Mouse (Mus musculus): Measurements from ENCODE around the gene Tspyl4. TPM values are rescaled to one million over a fixed set of nuclear protein-coding genes. Genes with fewer than 3 reads are reported as not detected.

Tspyl4 gene
- polyA plus RNA-seq, 1 experiment from 2014 or later: 11.9 TPM

DNA sequence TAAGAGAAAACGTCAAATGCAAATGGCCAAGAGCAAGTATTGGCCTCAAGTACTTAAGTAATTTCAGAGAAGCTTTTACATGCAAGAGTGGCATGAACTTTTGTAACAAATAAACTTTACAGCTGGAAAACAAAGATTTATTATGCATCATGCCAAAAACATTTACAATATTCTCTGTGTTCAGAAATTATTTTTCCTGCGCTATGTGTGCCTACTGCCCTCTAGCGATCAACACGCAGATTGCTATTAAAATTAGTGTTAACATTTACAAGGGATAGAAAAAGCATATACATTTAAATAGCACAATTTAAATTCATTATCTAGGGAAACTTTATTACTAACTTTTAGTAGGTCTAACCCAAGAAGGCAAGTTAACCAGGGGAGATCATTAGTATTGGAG, 29.5 kb downstream of the Tspyl4 start:
- no peaks in the 10 kb centered on the region for H3K27me3 ChIP-seq (ENCODE audit: control insufficient read depth, insufficient read depth, low read length)
- no peak overlapping the region for H3K27ac ChIP-seq (replicated peaks in 1 of 2; ENCODE audit: control insufficient read depth in 1 of 2, insufficient read depth in 1 of 2, low read depth in 2 of 2, low read length in 2 of 2)
- no peak overlapping the region for H3K4me3 ChIP-seq (ENCODE audit: control insufficient read depth in 1 of 2, insufficient read depth in 1 of 2, low read depth in 1 of 2, low read length in 2 of 2)
- H3K4me2 ChIP-seq (ENCODE audit: low read length): no peak overlapping the region
- H3K4me1 ChIP-seq (ENCODE audit: control insufficient read depth in 2 of 2, insufficient read depth in 2 of 2, low read length in 2 of 2): no peaks in the 10 kb centered on the region
- no peaks in the 10 kb centered on the region for H3K9me3 ChIP-seq (ENCODE audit: control insufficient read depth, low read length)
- peaks cover 6% of the 10 kb centered on the region; the same call in 1 of the 2 replicates for H3K36me3 ChIP-seq (ENCODE audit: control insufficient read depth, insufficient read depth, low read length)
- WGBS: 27% methylated on average over 4 of the region's 4 CpGs
- H3K9ac ChIP-seq (ENCODE audit: low read length): no peak overlapping the region
- ATAC-seq (ENCODE audit: insufficient number of reproducible peaks, insufficient read depth, low FRiP score, low read depth): no peak

DNA sequence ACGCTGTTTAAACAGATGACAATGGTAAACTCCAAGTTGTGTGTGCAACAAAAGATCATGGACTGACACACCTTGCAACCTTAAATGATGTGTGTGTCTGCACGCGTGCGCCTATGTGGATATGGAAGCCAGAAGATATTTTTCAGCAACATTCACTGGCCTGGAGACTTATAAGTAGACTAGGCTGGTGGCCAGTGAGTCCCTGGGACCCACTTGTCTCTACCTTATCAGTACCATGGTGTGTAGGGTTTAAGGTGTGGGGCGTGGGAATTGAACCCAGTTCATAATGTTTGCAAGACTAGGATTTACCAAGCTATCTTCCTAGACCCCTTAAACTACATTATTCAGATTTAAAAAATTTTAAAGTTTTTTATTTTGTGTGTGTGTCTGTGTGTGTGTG, 29.9 kb downstream of the Tspyl4 start:
- peaks cover 4% of the 10 kb centered on the region; the same call in 1 of the 2 replicates for H3K36me3 ChIP-seq (ENCODE audit: control insufficient read depth, insufficient read depth, low read length)
- H3K4me3 ChIP-seq (ENCODE audit: control insufficient read depth in 1 of 2, insufficient read depth in 1 of 2, low read depth in 1 of 2, low read length in 2 of 2): no peak overlapping the region
- no peaks in the 10 kb centered on the region for H3K27me3 ChIP-seq (ENCODE audit: control insufficient read depth, insufficient read depth, low read length)
- no peaks in the 10 kb centered on the region for H3K4me1 ChIP-seq (ENCODE audit: control insufficient read depth in 2 of 2, insufficient read depth in 2 of 2, low read length in 2 of 2)
- ATAC-seq (ENCODE audit: insufficient number of reproducible peaks, insufficient read depth, low FRiP score, low read depth): no peak
- whole genome bisulfite sequencing: 51% methylated on average over 5 of the region's 5 CpGs
- no peak overlapping the region for H3K4me2 ChIP-seq (ENCODE audit: low read length)
- H3K9ac ChIP-seq (ENCODE audit: low read length): no peak overlapping the region
- no peaks in the 10 kb centered on the region for H3K9me3 ChIP-seq (ENCODE audit: control insufficient read depth, low read length)
- H3K27ac ChIP-seq (replicated peaks in 1 of 2; ENCODE audit: control insufficient read depth in 1 of 2, insufficient read depth in 1 of 2, low read depth in 2 of 2, low read length in 2 of 2): no peak overlapping the region

DNA sequence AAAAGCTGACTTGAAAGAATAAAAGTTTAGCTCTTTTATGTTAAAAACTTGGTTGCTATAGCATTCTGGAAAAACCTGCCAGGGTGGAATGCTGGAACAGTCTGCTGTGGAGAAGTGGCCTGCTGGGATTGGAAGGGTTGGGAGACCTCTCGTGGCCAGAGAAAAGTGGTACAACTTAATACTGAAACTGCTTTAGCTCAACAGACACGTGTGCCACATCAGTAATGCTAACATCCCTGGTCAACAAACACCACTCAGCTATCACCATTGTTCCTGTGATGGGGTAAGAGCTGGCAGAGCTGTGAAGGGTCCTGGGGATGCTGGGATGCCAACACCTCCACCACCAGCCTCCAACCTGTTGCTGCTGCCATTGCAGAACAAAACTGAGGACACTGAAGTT, 31.1 kb downstream of the Tspyl4 start:
- Histone ChIP-seq H3K36me3 (ENCODE audit: control insufficient read depth, insufficient read depth, low read length) (no peaks in the 10 kb centered on the region), H3K9me3 (ENCODE audit: control insufficient read depth, low read length) (no peaks in the 10 kb centered on the region), H3K4me3 (ENCODE audit: control insufficient read depth in 1 of 2, insufficient read depth in 1 of 2, low read depth in 1 of 2, low read length in 2 of 2) (no peak overlapping the region), H3K9ac (ENCODE audit: low read length) (0 out of 2 replicates have a peak overlapping the region, but pooled peaks have one; percentile 16), H3K27me3 (ENCODE audit: control insufficient read depth, insufficient read depth, low read length) (no peaks in the 10 kb centered on the region), H3K4me2 (ENCODE audit: low read length) (no peak overlapping the region), H3K4me1 (ENCODE audit: control insufficient read depth in 2 of 2, insufficient read depth in 2 of 2, low read length in 2 of 2) (no peaks in the 10 kb centered on the region), H3K27ac (replicated peaks in 1 of 2; ENCODE audit: control insufficient read depth in 1 of 2, insufficient read depth in 1 of 2, low read depth in 2 of 2, low read length in 2 of 2) (no peak overlapping the region)
- 0% methylated on average over 2 of the region's 2 CpGs for WGBS
- 0 out of 2 replicates have a peak, but pooled peaks have one; percentile 13 for ATAC-seq (ENCODE audit: insufficient number of reproducible peaks, insufficient read depth, low FRiP score, low read depth)

DNA sequence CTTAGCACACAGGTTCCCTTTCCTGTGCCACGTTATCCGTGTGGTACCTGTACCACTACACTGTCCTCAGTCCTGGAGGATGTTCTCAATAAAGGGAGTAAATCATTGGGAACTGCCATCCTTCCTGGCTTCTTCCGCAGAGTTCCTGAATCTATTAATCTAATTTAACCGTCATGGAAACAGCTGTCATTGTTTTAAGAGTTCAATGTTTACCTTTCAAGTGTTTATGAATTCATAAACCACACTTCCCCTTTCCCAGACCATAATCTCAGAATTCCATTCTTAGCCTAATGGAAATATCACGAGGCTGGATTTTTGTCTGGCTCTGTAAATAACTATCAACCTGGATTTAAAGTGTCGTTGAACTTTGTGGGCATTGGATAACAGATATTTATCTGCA, 43.8 kb downstream of the Tspyl4 start:
- no peaks in the 10 kb centered on the region for H3K9me3 ChIP-seq (ENCODE audit: control insufficient read depth, low read length)
- no peak for ATAC-seq (ENCODE audit: insufficient number of reproducible peaks, insufficient read depth, low FRiP score, low read depth)
- H3K27me3 ChIP-seq (ENCODE audit: control insufficient read depth, insufficient read depth, low read length): no peaks in the 10 kb centered on the region
- no peak overlapping the region for H3K27ac ChIP-seq (replicated peaks in 1 of 2; ENCODE audit: control insufficient read depth in 1 of 2, insufficient read depth in 1 of 2, low read depth in 2 of 2, low read length in 2 of 2)
- H3K36me3 ChIP-seq (ENCODE audit: control insufficient read depth, insufficient read depth, low read length): no peaks in the 10 kb centered on the region
- no peaks in the 10 kb centered on the region for H3K4me1 ChIP-seq (ENCODE audit: control insufficient read depth in 2 of 2, insufficient read depth in 2 of 2, low read length in 2 of 2)
- no peak overlapping the region for H3K9ac ChIP-seq (ENCODE audit: low read length)
- 78% methylated on average over 6 of the region's 6 CpGs for WGBS
- H3K4me3 ChIP-seq (ENCODE audit: control insufficient read depth in 1 of 2, insufficient read depth in 1 of 2, low read depth in 1 of 2, low read length in 2 of 2): no peak overlapping the region
- H3K4me2 ChIP-seq (ENCODE audit: low read length): no peak overlapping the region

DNA sequence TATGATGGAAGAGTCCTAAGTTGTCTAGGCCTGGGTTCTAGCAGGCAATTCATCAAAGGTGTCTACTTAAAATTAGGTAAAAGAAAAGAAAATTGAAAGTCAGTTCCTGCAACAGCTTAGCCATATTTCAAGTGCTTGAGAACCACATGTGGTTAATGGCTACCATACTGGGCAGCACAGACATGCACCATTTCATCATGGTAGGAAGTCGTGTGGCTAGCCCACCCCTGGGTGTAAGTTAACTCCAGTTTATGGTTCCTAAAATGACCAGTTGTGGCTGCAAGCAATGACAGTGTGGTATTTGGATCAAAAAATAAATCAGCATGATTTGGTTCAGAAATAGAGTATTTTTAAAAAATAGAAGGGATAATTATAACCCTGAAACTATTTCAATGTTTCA, 44.6 kb downstream of the Tspyl4 start:
- ATAC-seq (ENCODE audit: insufficient number of reproducible peaks, insufficient read depth, low FRiP score, low read depth): no peak

More for the DNA sequence above, 44.6 kb downstream of the Tspyl4 start:
- no peaks in the 10 kb centered on the region for H3K4me1 ChIP-seq (ENCODE audit: control insufficient read depth in 2 of 2, insufficient read depth in 2 of 2, low read length in 2 of 2)
- H3K36me3 ChIP-seq (ENCODE audit: control insufficient read depth, insufficient read depth, low read length): no peaks in the 10 kb centered on the region
- no peak overlapping the region for H3K27ac ChIP-seq (replicated peaks in 1 of 2; ENCODE audit: control insufficient read depth in 1 of 2, insufficient read depth in 1 of 2, low read depth in 2 of 2, low read length in 2 of 2)
- no peak overlapping the region for H3K4me3 ChIP-seq (ENCODE audit: control insufficient read depth in 1 of 2, insufficient read depth in 1 of 2, low read depth in 1 of 2, low read length in 2 of 2)
- no peak overlapping the region for H3K9ac ChIP-seq (ENCODE audit: low read length)
- 89% methylated on average over 1 of the region's 1 CpGs for WGBS
- no peak overlapping the region for H3K4me2 ChIP-seq (ENCODE audit: low read length)
- H3K9me3 ChIP-seq (ENCODE audit: control insufficient read depth, low read length): no peaks in the 10 kb centered on the region
- H3K27me3 ChIP-seq (ENCODE audit: control insufficient read depth, insufficient read depth, low read length): no peaks in the 10 kb centered on the region

Other genes starting within 250 kb of the Tspyl4 start
- 1.6 and 1.8 TPM in 2 replicates for gene Calhm5, start 200.9 kb upstream of the Tspyl4 start, polyA plus RNA-seq (2014; fragmentation: Nextera tagmentation; extraction: Ambion mirVana)
- 0.67 and 0.74 TPM in 2 replicates for gene Calhm6, start 169.5 kb upstream of the Tspyl4 start, polyA plus RNA-seq (2014; fragmentation: Nextera tagmentation; extraction: Ambion mirVana)
- gene Dse, start 89.7 kb upstream of the Tspyl4 start, polyA plus RNA-seq (2014; fragmentation: Nextera tagmentation; extraction: Ambion mirVana): 15.6 and 16.8 TPM in 2 replicates
- 67.1 and 70.7 TPM in 2 replicates for gene Tspyl1, start 15.3 kb upstream of the Tspyl4 start, polyA plus RNA-seq (2014; fragmentation: Nextera tagmentation; extraction: Ambion mirVana)
- gene Col10a1, start 92.5 kb downstream of the Tspyl4 start, polyA plus RNA-seq (2014; fragmentation: Nextera tagmentation; extraction: Ambion mirVana): 0.26 and 0.38 TPM in 2 replicates
- gene Nt5dc1, start 121.1 kb downstream of the Tspyl4 start, polyA plus RNA-seq (2014; fragmentation: Nextera tagmentation; extraction: Ambion mirVana): 6.8 and 8.0 TPM in 2 replicates
- gene Frk, start 186.0 kb downstream of the Tspyl4 start, polyA plus RNA-seq (2014; fragmentation: Nextera tagmentation; extraction: Ambion mirVana): 3.9 and 5.3 TPM in 2 replicates

All from heart, embryonic 14.5 days (tissue).